Mouse (Mus musculus) lung, adult 18-20 months (tissue): Measurements from ENCODE around the gene Kbtbd7.
"Not testable (repeated sequence)": the region's sequence is repeated elsewhere in the genome, so short reads cannot be mapped to it uniquely, and the experiment has no call there.

Experiments
- DNase-seq, 2 experiments: peaks; one replicate each; pipeline ENCODE4 v3.0.0; 2022; ENCODE audit warnings: mixed read lengths in 2 of 2

The Kbtbd7 gene

GRCm38 (mm10) chr14:79451681-79452590 lies 25.6 kb downstream of the Kbtbd7 start, which contains the start of gene Kbtbd6:
TSS of gene Kbtbd6 (plus strand) at chr14:79451835.
- peak; percentile 78 to 85 for DNase-seq

- DNase-seq: not testable (repeated sequence)
These were observed 26.3 kb downstream of the Kbtbd7 start for GRCm38 (mm10) chr14:79452591-79452934.

GRCm38 (mm10) chr14:79460401-79460800 lies 34.1 kb downstream of the Kbtbd7 start:
- no peak for DNase-seq

GRCm38 (mm10) chr14:79460988-79461387 lies 34.7 kb downstream of the Kbtbd7 start:
- DNase-seq: no peak

- DNase-seq: no peak
These were observed 39.3 kb downstream of the Kbtbd7 start for GRCm38 (mm10) chr14:79465623-79466022.

- peak; percentile 42 to 59 for DNase-seq
These were observed 41.3 kb downstream of the Kbtbd7 start for GRCm38 (mm10) chr14:79467621-79468020.

- no peak for DNase-seq
These were observed 47.1 kb downstream of the Kbtbd7 start for GRCm38 (mm10) chr14:79473384-79473783.
